Mouse (Mus musculus) heart, postnatal 25 days (tissue): ENCODE results near the gene Hes5. TPM values are rescaled to one million over a fixed set of nuclear protein-coding genes. Genes with fewer than 3 reads are reported as not detected.

Source experiments
- DNase-seq: peaks from one replicate; pipeline ENCODE4 v3.0.0; 2022; ENCODE audit warnings: low spot score
- intact Hi-C: fragments of 180-260 bp; cut with DNase I; formaldehyde crosslinking; loops from one replicate; pipeline ENCODE4 v1.15.1; 2025
- total RNA-seq, 2 experiments: library from RNA; stranded (reverse); gene quantifications; 2 replicates each; pipeline ENCODE4 v1.2.3; 2021

The Hes5 gene
- under 1 TPM in 1 of 2 experiments, not detected in 1; 0.28 TPM for total RNA-seq

GRCm38 (mm10) chr4:154960690-154961225 lies at the start of gene Hes5:
TSS of gene Hes5 (plus strand) at chr4:154960923.
- no peak for DNase-seq
- intact Hi-C loops = no loop called here

DNA sequence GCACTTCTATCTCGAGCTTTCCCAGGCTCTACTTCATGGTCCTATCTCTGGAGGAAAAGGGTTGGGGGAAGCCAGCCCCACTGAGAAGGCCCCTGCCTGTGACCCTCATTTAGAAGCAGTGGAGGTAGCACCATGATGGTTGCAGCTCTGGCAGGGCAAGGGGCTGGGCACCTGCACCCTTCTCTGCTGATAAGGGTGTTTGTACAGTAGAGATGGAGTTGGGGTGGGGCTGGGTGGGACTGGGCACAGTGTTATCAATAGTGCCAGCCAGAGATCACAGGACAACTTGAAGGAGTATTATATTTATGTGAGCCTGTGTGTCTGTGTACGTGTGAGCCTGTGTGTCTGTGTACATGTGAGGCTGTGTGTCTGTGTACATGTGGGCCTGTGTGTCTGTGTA lies 49.1 kb upstream of the Hes5 start:
- no peak for DNase-seq
- intact Hi-C loops = no loop called here

GRCm38 (mm10) chr4:154913845-154914244 lies 46.9 kb upstream of the Hes5 start:
- no peak for DNase-seq
- intact Hi-C loops = no loop called here

DNA sequence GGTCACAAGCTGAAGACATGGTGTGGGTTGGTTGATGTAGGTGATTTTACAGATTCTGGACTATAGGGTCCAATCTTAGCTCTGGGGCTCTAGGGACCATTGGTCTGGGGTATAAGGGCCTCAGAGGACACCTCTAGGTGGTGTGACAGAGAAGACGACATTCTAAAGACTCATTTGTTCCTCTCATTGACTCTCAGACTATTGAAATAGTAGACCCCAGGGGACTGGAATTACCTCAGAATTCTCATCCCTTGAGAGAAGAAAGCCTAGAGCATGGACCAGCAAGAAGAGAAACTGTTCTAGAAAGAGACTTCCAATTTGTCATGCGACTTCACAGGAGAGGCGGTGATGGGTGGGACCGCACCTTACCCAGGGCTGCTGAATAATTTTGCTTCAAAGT lies 46.5 kb upstream of the Hes5 start:
- no peak for DNase-seq
- intact Hi-C loops = no loop called here

- no peak for DNase-seq
- intact Hi-C loops = no loop called here
These were observed 46.0 kb upstream of the Hes5 start for GRCm38 (mm10) chr4:154914707-154915106.

- no peak for DNase-seq
- intact Hi-C loops = no loop called here
These were observed 45.4 kb upstream of the Hes5 start for GRCm38 (mm10) chr4:154915286-154915685.

- intact Hi-C loops = no loop called here
- no peak for DNase-seq
These were observed 44.1 kb upstream of the Hes5 start for GRCm38 (mm10) chr4:154916662-154917061.

DNA sequence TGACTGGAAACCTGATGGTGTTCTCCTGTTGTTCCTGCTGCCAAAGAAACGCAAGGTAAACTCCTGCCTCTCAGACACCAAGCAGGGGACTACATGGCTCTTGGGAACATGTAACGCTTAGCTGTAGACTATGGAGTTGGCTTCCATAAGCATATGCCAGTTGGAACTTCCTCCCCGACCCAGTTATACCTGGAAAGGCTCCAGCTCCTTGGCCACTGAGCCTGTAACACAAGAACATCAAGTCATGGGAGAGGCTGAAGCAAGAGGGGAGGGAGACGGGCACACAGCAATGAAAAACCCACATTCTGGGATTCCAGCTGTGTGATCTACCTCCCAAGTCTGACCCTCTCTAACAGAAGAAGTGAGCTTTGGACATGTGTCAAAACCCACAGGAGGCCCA lies 38.4 kb upstream of the Hes5 start:
- DNase-seq = no peak
- intact Hi-C loops = no loop called here

DNA sequence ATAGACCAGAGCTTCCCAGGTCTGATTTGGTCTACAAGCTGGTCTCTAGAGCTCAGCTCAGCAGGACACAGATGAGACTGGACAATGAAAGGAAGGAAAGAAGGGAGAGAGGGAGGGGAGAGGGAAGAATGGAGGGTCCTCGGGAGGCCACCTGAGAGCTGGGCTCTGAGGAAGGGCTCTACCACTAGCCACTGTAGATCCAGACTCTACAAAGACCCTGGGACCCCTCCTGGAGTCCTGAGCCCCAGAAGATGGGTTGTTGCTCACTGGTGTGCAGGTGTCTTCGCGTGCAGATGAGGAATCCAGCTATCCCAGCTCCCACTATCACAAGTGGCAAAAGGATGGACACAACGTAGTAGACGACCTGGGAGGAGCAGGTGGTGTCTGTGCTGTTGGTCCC lies 37.8 kb upstream of the Hes5 start:
- intact Hi-C loops = no loop called here
- no peak for DNase-seq

GRCm38 (mm10) chr4:154925413-154925812 lies 35.3 kb upstream of the Hes5 start:
- no peak for DNase-seq
- intact Hi-C loops = no loop called here

- no peak for DNase-seq
- intact Hi-C loops = no loop called here
These were observed 33.5 kb upstream of the Hes5 start for GRCm38 (mm10) chr4:154926969-154927898.

- peak; percentile 33 for DNase-seq
- intact Hi-C loops = no loop called here
These were observed 32.8 kb upstream of the Hes5 start for GRCm38 (mm10) chr4:154927899-154928337.

DNA sequence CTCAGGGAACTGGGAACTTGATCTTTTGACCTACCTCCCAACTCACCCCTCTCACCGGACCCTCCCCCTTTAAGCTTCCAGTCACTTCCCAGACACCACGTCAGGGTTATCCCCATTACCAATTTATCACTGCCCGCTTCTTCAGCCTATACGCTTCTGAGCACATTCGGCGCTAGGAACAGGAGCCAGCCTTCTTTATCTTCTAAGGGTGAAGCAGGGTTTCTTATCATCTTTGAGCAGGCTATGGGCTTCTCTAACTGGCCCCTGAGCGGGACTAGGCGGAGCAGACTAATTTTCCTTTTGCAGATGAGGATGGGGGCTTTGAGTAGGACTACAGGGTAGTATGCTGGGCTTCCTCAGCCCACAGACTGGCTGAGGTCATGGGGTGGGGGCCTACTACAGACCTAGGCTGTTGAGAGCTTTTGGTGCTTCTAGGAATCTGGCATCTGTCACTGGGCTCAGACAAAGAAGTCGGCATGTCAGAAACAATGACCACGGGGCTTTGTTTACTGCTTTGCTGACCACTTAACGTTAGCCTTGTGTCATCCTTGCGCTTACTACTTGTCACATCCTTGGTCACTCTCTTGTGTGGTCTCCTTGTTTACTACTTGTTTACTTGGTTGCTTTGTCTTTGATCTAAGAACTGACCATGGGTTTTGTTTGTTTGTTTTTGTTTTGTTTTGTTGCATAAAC lies 32.2 kb upstream of the Hes5 start, which contains the start of gene Tnfrsf14:
Gene Tnfrsf14 (minus strand): TSS at position 169 of the 693 bp plus-strand sequence.
- intact Hi-C loops = no loop called here
- no peak for DNase-seq

DNA sequence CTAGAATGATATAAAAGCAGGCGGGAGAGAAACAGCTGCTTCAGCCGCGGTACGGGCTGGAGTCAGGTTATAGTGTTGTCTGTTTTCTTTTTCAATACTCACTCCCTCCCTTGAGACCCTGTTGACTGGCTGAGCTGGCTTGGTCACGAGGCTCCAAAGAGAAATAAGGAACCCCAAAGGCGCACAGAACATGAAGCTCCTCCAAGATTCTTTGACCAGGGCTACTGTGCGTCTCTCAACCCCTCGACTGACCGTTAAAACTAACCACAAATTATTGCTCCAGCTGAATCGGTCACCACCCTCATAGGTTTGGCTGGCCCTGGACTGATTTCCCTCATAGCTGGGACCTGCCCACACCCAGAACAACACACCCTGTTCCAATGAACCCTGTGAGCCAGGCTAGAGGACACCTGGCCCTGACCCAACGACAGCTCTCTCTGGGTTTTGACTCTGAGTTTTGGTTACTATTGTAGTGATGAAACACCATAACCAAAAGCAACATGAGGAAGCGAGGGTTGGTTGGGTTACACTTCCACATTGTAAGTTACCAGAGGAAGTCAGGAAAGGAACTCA lies 31.5 kb upstream of the Hes5 start:
- peak; percentile 35 for DNase-seq
- intact Hi-C loops = no loop called here

GRCm38 (mm10) chr4:154933306-154933907 lies 27.3 kb upstream of the Hes5 start:
- DNase-seq = no peak
- intact Hi-C loops = no loop called here

DNA sequence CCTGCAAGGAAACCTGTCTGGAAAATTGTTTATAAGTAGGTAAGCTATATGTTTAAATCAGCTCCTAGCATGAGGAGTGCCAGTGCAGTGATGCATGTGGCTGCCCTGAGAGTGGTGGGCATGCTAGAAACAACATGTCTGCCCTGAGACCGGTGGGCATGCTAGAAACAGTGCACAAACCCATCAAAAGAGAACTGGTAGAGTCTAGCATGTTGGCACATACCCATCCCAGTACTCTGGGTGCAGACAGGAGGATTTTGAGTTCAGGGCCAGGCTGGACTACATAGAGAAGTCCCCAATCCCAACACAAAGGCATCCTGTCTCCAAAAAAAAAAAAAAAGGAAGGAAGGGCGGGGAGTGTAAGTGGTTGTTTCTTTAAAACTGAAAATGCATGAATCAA lies 25.9 kb upstream of the Hes5 start:
- DNase-seq = no peak
- intact Hi-C loops = no loop called here

DNA sequence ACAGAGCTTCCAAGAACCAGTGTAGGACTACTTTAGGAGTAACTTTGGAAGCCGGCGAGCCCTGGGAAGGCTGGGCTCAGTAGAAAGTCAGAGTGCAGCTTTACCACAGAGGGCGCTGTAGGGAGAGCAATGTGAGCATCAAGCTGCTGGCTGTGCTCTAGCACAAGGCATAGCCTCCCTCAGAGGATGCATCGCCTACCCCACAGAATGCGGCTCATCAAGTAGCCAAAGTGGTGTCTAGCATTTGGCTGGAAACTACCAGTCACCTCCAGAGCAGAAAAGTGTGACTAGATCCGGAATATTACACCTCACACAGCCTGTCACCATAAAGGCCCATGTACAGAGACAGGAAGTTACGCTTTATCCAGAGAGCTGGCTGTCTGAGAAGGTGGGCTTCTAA lies 24.9 kb upstream of the Hes5 start:
- intact Hi-C loops = no loop called here
- no peak for DNase-seq

- intact Hi-C loops = no loop called here
These were observed 24.0 kb upstream of the Hes5 start for GRCm38 (mm10) chr4:154936542-154937255.

DNA sequence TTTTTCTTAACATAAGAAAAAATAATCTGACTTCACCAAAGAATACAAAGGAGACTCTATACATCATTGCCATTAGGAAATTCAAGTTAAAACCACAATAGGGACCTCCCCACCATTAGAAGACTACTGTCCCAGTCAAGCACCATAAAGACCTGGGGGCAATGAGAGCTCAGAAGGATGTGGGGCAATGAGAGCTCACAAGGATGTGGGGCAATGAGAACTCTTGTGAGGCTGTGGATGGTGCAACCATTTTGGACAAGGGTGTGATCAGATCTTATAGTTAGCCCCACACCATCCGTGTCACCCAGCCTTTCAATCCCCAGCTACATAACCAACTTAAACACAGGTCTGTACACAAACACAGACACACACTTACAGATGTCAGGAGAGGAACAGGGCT lies 23.0 kb upstream of the Hes5 start:
- DNase-seq = no peak
- intact Hi-C loops = no loop called here

More at GRCm38 (mm10) chr4:154936542-154937255, 24.0 kb upstream of the Hes5 start:
- no peak for DNase-seq
